Mouse (Mus musculus) limb, embryonic 10.5 days (tissue): ENCODE measurements around the gene Brip1. TPM values are rescaled to one million over a fixed set of nuclear protein-coding genes. Genes with fewer than 3 reads are reported as not detected.

Experiments used
- DNase-seq: peaks from one replicate; pipeline ENCODE4 v3.0.0-alpha.2; 2017; ENCODE audit warnings: low spot score
- H3K27ac ChIP-seq: fragments of 300-500 bp; sonication (generic); 2 replicates; pipeline ENCODE4 v1.5.1; 2016; ENCODE audit warnings: mild to moderate bottlenecking
- H3K27me3 ChIP-seq: fragments of 300-500 bp; sonication (generic); 2 replicates; pipeline ENCODE4 v1.6.1; 2016; ENCODE audit warnings: low read depth, mild to moderate bottlenecking; ENCODE audit not compliant: poor library complexity, severe bottlenecking
- H3K36me3 ChIP-seq: fragments of 300-500 bp; sonication (generic); 2 replicates; pipeline ENCODE4 v1.6.1; 2016; ENCODE audit warnings: mild to moderate bottlenecking, moderate library complexity
- H3K4me1 ChIP-seq: fragments of 300-500 bp; sonication (generic); 2 replicates; pipeline ENCODE4 v1.6.1; 2016
- H3K4me3 ChIP-seq: fragments of 300-500 bp; sonication (generic); 2 replicates; pipeline ENCODE4 v1.5.1; 2016; ENCODE audit warnings: mild to moderate bottlenecking, moderate library complexity
- H3K9me3 ChIP-seq: fragments of 300-500 bp; sonication (generic); replicated peaks from 2 replicates; pipeline ENCODE4 v1.6.1; 2016; ENCODE audit warnings: mild to moderate bottlenecking
- WGBS: fragments of 180-500 bp; shearing (Covaris S2); methylation state at CpG from one replicate; pipeline ENCODE4 v1.1.7; 2016; 5-methylcytosine and 5-hydroxymethylcytosine counted together
- polyA plus RNA-seq: library from polyadenylated mRNA; unstranded; fragments of >200 nt; fragmentation: Nextera tagmentation; extraction: Ambion mirVana; gene quantifications from 2 replicates; pipeline ENCODE4 v1.2.1, GENCODE M21; 2016

The Brip1 gene
- polyA plus RNA-seq, result 11.4 and 12.6 TPM in 2 replicates

GRCm38 (mm10) chr11:86201037-86201786, at the start of gene Brip1:
Gene Brip1, minus strand, starts transcription at chr11:86201193.
- peaks cover 14% of the 10 kb centered on the region; the same call in 1 of the 2 replicates for H3K9me3 ChIP-seq
- peak; percentile 95 for DNase-seq
- no peaks in the 10 kb centered on the region for H3K27me3 ChIP-seq
- H3K4me1 ChIP-seq, result peaks cover 19% of the 10 kb centered on the region
- H3K36me3 ChIP-seq, result peaks cover 61% of the 10 kb centered on the region
- under 1% methylated on average over 60 of the region's 60 CpGs for WGBS
- H3K4me3 ChIP-seq, result peak within 1 kb of the TSS; percentile 80
- H3K27ac ChIP-seq, result peak within 1 kb of the TSS; percentile 95

GRCm38 (mm10) chr11:86232446-86232845, 31.5 kb upstream of the Brip1 start:
- Histone ChIP-seq H3K27me3 (no peaks in the 10 kb centered on the region), H3K4me3 (no peak overlapping the region), H3K4me1 (no peaks in the 10 kb centered on the region), H3K9me3 (no peaks in the 10 kb centered on the region), H3K36me3 (peaks cover 94% of the 10 kb centered on the region), H3K27ac (no peak overlapping the region)
- WGBS, result 86% methylated on average over 4 of the region's 4 CpGs
- DNase-seq, result no peak

GRCm38 (mm10) chr11:86231781-86232350, 30.9 kb upstream of the Brip1 start:
- Histone ChIP-seq H3K4me1 (no peaks in the 10 kb centered on the region), H3K9me3 (no peaks in the 10 kb centered on the region), H3K27me3 (no peaks in the 10 kb centered on the region), H3K4me3 (no peak overlapping the region), H3K36me3 (peaks cover 94% of the 10 kb centered on the region), H3K27ac (no peak overlapping the region)
- 97% methylated on average over 13 of the region's 13 CpGs for WGBS
- DNase-seq, result no peak

GRCm38 (mm10) chr11:86226646-86227180, 25.7 kb upstream of the Brip1 start:
- Histone ChIP-seq H3K27ac (no peak overlapping the region), H3K36me3 (peaks cover 95% of the 10 kb centered on the region), H3K4me3 (no peak overlapping the region), H3K9me3 (no peaks in the 10 kb centered on the region), H3K27me3 (no peaks in the 10 kb centered on the region), H3K4me1 (no peaks in the 10 kb centered on the region)
- WGBS, result 88% methylated on average over 8 of the region's 8 CpGs
- no peak for DNase-seq

GRCm38 (mm10) chr11:86225761-86226160, 24.8 kb upstream of the Brip1 start:
- no peaks in the 10 kb centered on the region for H3K27me3 ChIP-seq
- H3K9me3 ChIP-seq, result no peaks in the 10 kb centered on the region
- DNase-seq, result no peak
- H3K4me1 ChIP-seq, result no peaks in the 10 kb centered on the region
- 95% methylated on average over 4 of the region's 4 CpGs for WGBS
- H3K36me3 ChIP-seq, result peaks cover 94% of the 10 kb centered on the region
- no peak overlapping the region for H3K4me3 ChIP-seq
- no peak overlapping the region for H3K27ac ChIP-seq

GRCm38 (mm10) chr11:86211803-86212202, 10.8 kb upstream of the Brip1 start:
- Histone ChIP-seq H3K36me3 (peaks cover 97% of the 10 kb centered on the region), H3K27me3 (no peaks in the 10 kb centered on the region), H3K4me3 (no peak overlapping the region), H3K4me1 (no peaks in the 10 kb centered on the region), H3K9me3 (no peaks in the 10 kb centered on the region), H3K27ac (no peak overlapping the region)
- DNase-seq, result no peak
- 89% methylated on average over 1 of the region's 1 CpGs for WGBS

GRCm38 (mm10) chr11:86209123-86209522, 8.1 kb upstream of the Brip1 start:
- WGBS, result 91% methylated on average over 2 of the region's 2 CpGs

GRCm38 (mm10) chr11:86205876-86206275, 4.9 kb upstream of the Brip1 start:
- WGBS, result 96% methylated on average over 4 of the region's 4 CpGs
- Histone ChIP-seq H3K27me3 (no peaks in the 10 kb centered on the region), H3K4me3 (no peak overlapping the region), H3K27ac (no peak overlapping the region), H3K9me3 (peaks cover 14% of the 10 kb centered on the region; the same call in 1 of the 2 replicates), H3K36me3 (peaks cover 87% of the 10 kb centered on the region), H3K4me1 (peaks cover 11% of the 10 kb centered on the region)
- DNase-seq, result no peak

More at GRCm38 (mm10) chr11:86209123-86209522, 8.1 kb upstream of the Brip1 start:
- Histone ChIP-seq H3K36me3 (peaks cover 98% of the 10 kb centered on the region), H3K27me3 (no peaks in the 10 kb centered on the region), H3K27ac (no peak overlapping the region), H3K4me3 (no peak overlapping the region), H3K4me1 (no peaks in the 10 kb centered on the region), H3K9me3 (peaks cover 9% of the 10 kb centered on the region; the same call in 1 of the 2 replicates)
- DNase-seq, result no peak

- Histone ChIP-seq H3K36me3 (peaks cover 78% of the 10 kb centered on the region), H3K27ac (no peak overlapping the region), H3K9me3 (peaks cover 14% of the 10 kb centered on the region; the same call in 1 of the 2 replicates), H3K4me1 (peaks cover 14% of the 10 kb centered on the region), H3K27me3 (no peaks in the 10 kb centered on the region), H3K4me3 (no peak overlapping the region)
- DNase-seq, result no peak
- 96% methylated on average over 5 of the region's 5 CpGs for WGBS
Measured at GRCm38 (mm10) chr11:86205031-86205430, 4.0 kb upstream of the Brip1 start.

- H3K4me3 ChIP-seq, result peak overlapping the region; percentile 80
- peaks cover 63% of the 10 kb centered on the region for H3K36me3 ChIP-seq
- 55% methylated on average over 16 of the region's 16 CpGs for WGBS
- H3K27ac ChIP-seq, result peak overlapping the region; percentile 95
- peaks cover 14% of the 10 kb centered on the region; the same call in 1 of the 2 replicates for H3K9me3 ChIP-seq
- no peaks in the 10 kb centered on the region for H3K27me3 ChIP-seq
- H3K4me1 ChIP-seq, result peaks cover 19% of the 10 kb centered on the region
- DNase-seq, result no peak
Measured at GRCm38 (mm10) chr11:86201901-86202675, 1.1 kb upstream of the Brip1 start.

- peak overlapping the region; percentile 80 for H3K4me3 ChIP-seq
- H3K27ac ChIP-seq, result peak overlapping the region; percentile 95
- peaks cover 60% of the 10 kb centered on the region for H3K36me3 ChIP-seq
- H3K27me3 ChIP-seq, result no peaks in the 10 kb centered on the region
- 2% methylated on average over 21 of the region's 21 CpGs for WGBS
- H3K4me1 ChIP-seq, result peaks cover 19% of the 10 kb centered on the region
- no peak for DNase-seq
- peaks cover 14% of the 10 kb centered on the region; the same call in 1 of the 2 replicates for H3K9me3 ChIP-seq
Measured at GRCm38 (mm10) chr11:86200460-86201021, 452 bp downstream of the Brip1 start.

- H3K36me3 ChIP-seq, result peaks cover 60% of the 10 kb centered on the region
- H3K4me3 ChIP-seq, result peak overlapping the region; percentile 80
- no peak overlapping the region for H3K27ac ChIP-seq
Measured at GRCm38 (mm10) chr11:86199733-86200132, 1.3 kb downstream of the Brip1 start.

More at GRCm38 (mm10) chr11:86199733-86200132, 1.3 kb downstream of the Brip1 start:
- no peak for DNase-seq
- peaks cover 19% of the 10 kb centered on the region for H3K4me1 ChIP-seq
- no peaks in the 10 kb centered on the region for H3K27me3 ChIP-seq
- peaks cover 11% of the 10 kb centered on the region; the same call in 1 of the 2 replicates for H3K9me3 ChIP-seq
- 65% methylated on average over 4 of the region's 4 CpGs for WGBS
